11 mouse cellular contexts compared by ENCODE assay signal in genomic region chr16:94420498-94420897, GRCm38 (mm10). TPM values are rescaled to one million over a fixed set of nuclear protein-coding genes. Genes with fewer than 3 reads are reported as not detected.
DNase-seq lines count a peak whose midpoint lies in the region; ATAC-seq and TF ChIP-seq lines count a peak whose summit lies in the region.
"Had no signal": no experiment of that assay in that cellular context is flagged by ENCODE, and none has a peak within 500 bp of the region (broad histone marks: within the 10 kb centered on the region; RNA-seq: fewer than 3 reads in every experiment).

No protein-coding gene starts in this region.

- H3K27me3 ChIP-seq in liver, embryonic 12.5 days (replicated peaks), result no peaks in the 10 kb centered on the region
- no peaks in the 10 kb centered on the region for H3K27me3 ChIP-seq in liver, postnatal 0 days (ENCODE audit: insufficient read depth, low read length)
- H3K27me3 ChIP-seq: megakaryocyte, embryonic 14.5 days; neural tube, embryonic 12.5 days had no signal

- WGBS in liver, embryonic 12.5 days (ENCODE audit: insufficient replicate concordance), result 80% methylated on average over 3 of the region's 3 CpGs
- WGBS in liver, postnatal 0 days (ENCODE audit: insufficient replicate concordance), result 87% methylated on average over 3 of the region's 3 CpGs

- no peaks in the 10 kb centered on the region for H3K4me1 ChIP-seq in liver, embryonic 12.5 days
- no peaks in the 10 kb centered on the region for H3K4me1 ChIP-seq in liver, postnatal 0 days (ENCODE audit: insufficient read depth)
- H3K4me1 ChIP-seq: neural tube, embryonic 12.5 days had no signal

- peak; percentile 50 for DNase-seq in CD4-positive, CD25-positive, alpha-beta regulatory T cell, adult 2 months (ENCODE audit: low read depth, low spot score)
- DNase-seq in liver, result peak; percentile 21
- DNase-seq in ES-CJ7 (ENCODE audit: low read depth, low spot score), result peak; percentile 55
- DNase-seq in liver, postnatal 0 days, result no peak
- no peak for DNase-seq in right cerebral cortex, postnatal 10 days (ENCODE audit: low spot score in 2 of 2)
- no peak for DNase-seq in frontal cortex, postnatal 10 days (ENCODE audit: low spot score in 2 of 2)
- DNase-seq: cerebellum, adult 11 months had no signal

- ATAC-seq in CD4-positive, CD25-positive, alpha-beta regulatory T cell, adult 4 months, result no peak
- no peak for ATAC-seq in liver, embryonic 12.5 days
- ATAC-seq in liver, postnatal 0 days, result no peak

- peak; percentile 59 for TF ChIP-seq CTCF in liver, postnatal 0 days (IDR thresholded peaks at IDR 0.05; ENCODE audit: low read depth)

- no peak for TF ChIP-seq EP300 in liver, postnatal 0 days (IDR thresholded peaks at IDR 0.05; ENCODE audit: low read depth)

- H3K4me2 ChIP-seq in liver, embryonic 12.5 days, result no peak overlapping the region
- H3K4me2 ChIP-seq in liver, postnatal 0 days (ENCODE audit: low read depth, low read length), result no peak overlapping the region
- H3K4me2 ChIP-seq: neural tube, embryonic 12.5 days had no signal

- peaks cover 4% of the 10 kb centered on the region; the same call in 1 of the 2 replicates for H3K9me3 ChIP-seq in liver, embryonic 12.5 days (replicated peaks)
- peaks cover 2% of the 10 kb centered on the region; the same call in 1 of the 2 replicates for H3K9me3 ChIP-seq in liver, postnatal 0 days (ENCODE audit: low read length)

- H3K9ac ChIP-seq in liver, embryonic 12.5 days, result no peak overlapping the region
- no peak overlapping the region for H3K9ac ChIP-seq in liver, postnatal 0 days (replicated peaks)
- H3K9ac ChIP-seq: neural tube, embryonic 12.5 days had no signal

- H3K4me3 ChIP-seq in liver, embryonic 12.5 days, result no peak overlapping the region
- no peak overlapping the region for H3K4me3 ChIP-seq in liver, postnatal 0 days (ENCODE audit: low read depth, low read length)
- H3K4me3 ChIP-seq: megakaryocyte, embryonic 14.5 days; neural tube, embryonic 12.5 days had no signal

- peaks cover 78% of the 10 kb centered on the region for H3K36me3 ChIP-seq in liver, embryonic 12.5 days
- peaks cover 41% of the 10 kb centered on the region for H3K36me3 ChIP-seq in liver, postnatal 0 days (replicated peaks; ENCODE audit: insufficient read depth, low read length)

- H3K27ac ChIP-seq in liver, embryonic 12.5 days, result no peak overlapping the region
- no peak overlapping the region for H3K27ac ChIP-seq in liver, postnatal 0 days (ENCODE audit: low read depth)
- H3K27ac ChIP-seq: neural tube, embryonic 12.5 days had no signal

RNA-seq across cellular contexts. Expression of gene Pigp, which starts 48.9 kb away (rescaled TPM):
- polyA plus RNA-seq in CD4-positive, CD25-positive, alpha-beta regulatory T cell, adult 4 months (2017; shearing (Covaris generic)), result 10 to 100 TPM; 69.4 to 71.7 TPM
- polyA plus RNA-seq in liver, embryonic 12.5 days (2016; fragmentation: Nextera tagmentation; extraction: Ambion mirVana), result 52.3 and 53.7 TPM in 2 replicates
- polyA plus RNA-seq in liver, postnatal 0 days (2015; fragmentation: Nextera tagmentation; extraction: Ambion mirVana), result 84.6 and 95.6 TPM in 2 replicates

RNA-seq across cellular contexts. Expression of gene Ttc3, which starts 50.1 kb away (rescaled TPM):
- polyA plus RNA-seq in CD4-positive, CD25-positive, alpha-beta regulatory T cell, adult 4 months (2017; shearing (Covaris generic)), result 10 to 100 TPM; 64.7 to 82.6 TPM
- polyA plus RNA-seq in liver, embryonic 12.5 days (2016; fragmentation: Nextera tagmentation; extraction: Ambion mirVana), result 43.7 and 46.7 TPM in 2 replicates
- polyA plus RNA-seq in liver, postnatal 0 days (2015; fragmentation: Nextera tagmentation; extraction: Ambion mirVana), result 16.1 and 17.4 TPM in 2 replicates

Comparison
In these comparisons a context has a peak if more than half of its experiments do, and no peak if none do; other contexts are left out.
1. DNase-seq: peak in CD4-positive, CD25-positive, alpha-beta regulatory T cell, adult 2 months (single experiment), liver (single experiment) and ES-CJ7 (single experiment); none in liver, postnatal 0 days (single experiment), right cerebral cortex, postnatal 10 days (0 of 2) and frontal cortex, postnatal 10 days (0 of 2).